Mouse (Mus musculus) A20 (cell line): ENCODE measurements at regions not wholly inside any gene's neighbourhood (a gene's known extent, or its start where the extent isn't known, plus 50 kb on each side); places are given as distances from the start of the nearest gene placed in this dataset.

ENCODE experiments used
- DNase-seq: peaks from one replicate; pipeline ENCODE4 v3.0.0-alpha.2; 2011; ENCODE audit warnings: low read depth, low spot score

- DNase-seq, result no peak
These were observed 73.0 kb upstream of the Nrsn1 start for GRCm38 (mm10) chr13:25343309-25343708.

GRCm38 (mm10) chr13:25341826-25342225 is 71.5 kb upstream of the Nrsn1 start:
- DNase-seq, result no peak

- no peak for DNase-seq
These were observed 63.5 kb upstream of the Nrsn1 start for GRCm38 (mm10) chr13:25333803-25334202.
